Mouse (Mus musculus): ENCODE results near the gene Stk16. TPM values are rescaled to one million over a fixed set of nuclear protein-coding genes. Genes with fewer than 3 reads are reported as not detected.

The Stk16 gene
- total RNA-seq (2017) = 35.5 to 62.5 TPM (median 42.0 TPM) in 3 replicates

DNA sequence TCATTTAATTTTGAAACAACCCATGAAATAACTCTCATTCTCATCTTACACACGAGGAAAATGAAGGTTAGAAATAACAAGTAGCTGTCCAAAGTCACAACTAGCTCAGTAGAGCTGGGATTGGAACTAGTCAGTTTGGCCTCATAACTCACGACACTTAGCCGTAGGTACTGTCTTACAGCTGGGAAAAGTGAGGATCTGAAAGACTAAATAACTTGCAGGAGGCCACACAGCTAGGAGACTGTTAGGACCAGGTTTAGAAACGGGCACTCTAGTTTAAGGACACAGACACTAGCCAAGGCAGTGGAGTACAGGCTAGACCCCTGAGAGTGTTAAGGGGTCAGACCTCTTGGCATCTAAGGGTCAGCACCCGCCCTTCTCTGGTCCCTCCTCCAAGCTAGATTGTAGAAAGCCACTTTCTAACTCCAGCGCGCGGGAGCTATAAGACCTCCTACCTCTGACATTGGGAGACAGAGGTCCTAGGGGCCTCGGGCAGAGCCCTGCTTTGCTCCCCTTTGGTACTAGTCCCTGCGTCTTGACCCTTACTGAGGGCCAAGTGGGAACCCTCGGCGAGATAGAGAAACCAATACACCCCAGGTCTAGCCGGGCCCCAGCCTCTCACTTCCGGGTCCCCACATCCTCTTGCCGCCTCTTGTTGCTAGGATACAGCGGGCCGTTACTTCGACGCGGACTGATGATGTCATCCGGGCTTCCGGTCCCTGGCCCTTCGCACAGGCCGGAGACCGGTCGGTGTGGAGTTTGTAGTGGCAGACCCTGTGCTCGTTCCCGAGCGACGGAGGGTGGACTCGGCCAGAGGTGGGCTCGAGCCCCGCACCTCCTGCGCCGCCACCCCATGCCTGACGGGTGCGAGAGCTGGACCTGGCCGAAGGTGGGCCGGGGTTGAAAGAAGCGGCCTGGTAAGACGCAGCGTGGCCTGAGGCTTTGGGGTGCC is at the start of gene Stk16, which contains the start of gene Glb1l:
Gene Stk16 (plus strand): TSS at position 703 of the 952 bp plus-strand sequence.
Gene Glb1l (minus strand): TSS at position 678 of the 952 bp plus-strand sequence.
- ATAC-seq (replicated peaks; ENCODE audit: insufficient number of reproducible peaks, low FRiP score, low TSS enrichment, poor library complexity, severe bottlenecking) = peak; percentile 90

DNA sequence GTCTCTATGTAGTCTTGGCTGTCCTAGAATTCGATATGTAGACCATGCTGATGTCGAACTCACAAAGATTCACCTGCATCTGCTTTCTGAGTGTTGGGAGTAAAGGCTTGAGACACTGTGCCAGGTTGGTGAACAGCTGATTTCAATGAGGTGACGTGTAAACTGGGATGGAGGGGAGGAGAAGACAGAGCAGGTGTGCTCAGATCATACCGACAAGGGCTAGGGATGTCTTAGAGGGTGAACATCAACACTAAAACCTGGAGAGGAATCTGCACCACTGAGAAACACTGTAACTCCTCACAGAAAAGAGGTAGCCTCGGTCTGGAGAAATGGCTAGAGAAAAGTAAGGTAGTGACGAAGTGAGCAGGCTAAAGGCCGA is 42.6 kb upstream of the Stk16 start:
- ATAC-seq (replicated peaks; ENCODE audit: insufficient number of reproducible peaks, low FRiP score, low TSS enrichment, poor library complexity, severe bottlenecking) = no peak

DNA sequence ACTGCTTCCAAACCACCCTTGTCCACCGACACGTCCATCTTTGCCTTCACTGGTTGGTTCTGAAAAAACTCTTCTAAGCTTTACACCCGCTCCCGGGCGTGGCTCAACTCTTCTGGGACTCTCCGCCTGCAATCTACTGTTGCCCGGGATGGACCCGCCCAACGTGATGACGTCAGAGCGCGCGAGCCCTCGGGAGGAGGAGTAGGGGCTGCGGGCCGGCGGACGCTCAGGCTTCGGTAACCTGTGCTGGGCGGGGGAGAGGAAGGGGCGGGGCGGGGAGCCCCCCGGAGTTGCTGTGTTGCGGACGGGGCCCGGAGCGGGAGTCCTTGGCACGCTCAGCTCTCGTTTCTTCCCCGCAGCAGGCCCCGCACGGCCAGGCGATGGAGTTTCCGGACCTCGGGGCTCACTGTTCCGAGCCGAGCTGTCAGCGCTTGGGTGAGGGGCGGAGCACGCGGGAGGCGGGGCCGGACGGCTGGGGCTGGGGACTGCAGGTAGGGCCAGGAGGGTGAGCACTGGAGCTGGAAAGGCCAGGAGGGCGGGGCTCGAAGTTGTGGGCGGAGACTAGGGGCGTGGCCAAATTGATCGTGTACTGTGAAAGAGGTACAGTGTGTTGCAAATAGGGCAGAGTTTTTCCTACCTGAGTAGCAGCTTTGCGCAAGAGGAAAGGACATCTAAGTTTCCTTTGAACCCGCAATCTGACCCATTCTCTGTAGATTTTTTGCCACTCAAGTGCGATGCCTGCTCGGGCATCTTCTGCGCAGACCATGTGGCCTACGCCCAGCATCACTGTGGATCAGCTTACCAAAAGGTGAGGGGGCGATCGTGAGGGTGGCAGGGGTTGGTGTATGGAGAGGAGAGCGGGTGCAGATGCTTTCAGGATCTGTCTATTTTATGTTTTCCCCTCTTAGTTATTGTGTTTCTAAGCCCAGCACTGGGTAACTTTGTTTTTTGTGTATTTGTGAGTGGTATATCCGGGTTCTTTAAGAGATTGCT is 41.9 kb upstream of the Stk16 start, which contains the start of gene Zfand2b:
Gene Zfand2b (plus strand): TSS at position 175 of the 993 bp plus-strand sequence.
- ATAC-seq (replicated peaks; ENCODE audit: insufficient number of reproducible peaks, low FRiP score, low TSS enrichment, poor library complexity, severe bottlenecking) = peak; percentile 91

DNA sequence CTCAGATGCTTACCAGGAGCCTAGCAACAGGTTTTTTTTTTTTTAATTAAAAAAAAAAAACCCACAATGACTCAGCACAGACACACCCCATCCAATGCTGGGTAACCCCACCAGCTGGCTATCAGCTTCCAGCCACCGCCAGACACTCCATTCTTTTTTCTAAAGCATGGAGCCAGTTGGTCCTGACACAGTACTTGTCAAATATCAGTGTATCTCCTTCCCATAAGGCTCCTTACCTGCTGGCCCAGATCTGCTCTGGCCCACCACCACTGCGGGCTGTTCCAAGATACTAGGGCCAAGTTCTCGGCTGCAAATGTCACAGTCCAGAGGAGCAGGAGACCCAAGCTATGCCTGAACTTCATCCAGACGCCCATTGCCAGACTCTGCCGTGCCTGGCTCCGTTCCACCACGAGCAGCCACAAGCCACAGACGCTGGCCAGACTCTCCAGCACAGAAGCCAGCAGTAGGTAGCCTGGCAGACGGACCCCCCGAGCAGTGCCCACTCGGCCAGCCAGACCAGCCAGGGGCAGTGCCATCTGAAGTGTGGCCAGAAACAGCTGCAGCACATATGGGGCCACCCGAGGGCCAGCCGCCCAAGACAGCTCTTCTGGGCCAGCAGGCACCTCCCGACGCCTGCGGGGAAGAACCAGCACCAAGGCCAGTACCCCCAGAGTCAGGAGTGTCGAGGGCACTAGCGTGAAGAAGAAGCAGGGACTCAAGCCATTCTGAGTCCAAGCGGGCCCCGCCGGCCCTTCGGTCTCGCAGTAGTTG is 31.1 kb upstream of the Stk16 start:
- peak; percentile 27 for ATAC-seq (replicated peaks; ENCODE audit: insufficient number of reproducible peaks, low FRiP score, low TSS enrichment, poor library complexity, severe bottlenecking)

DNA sequence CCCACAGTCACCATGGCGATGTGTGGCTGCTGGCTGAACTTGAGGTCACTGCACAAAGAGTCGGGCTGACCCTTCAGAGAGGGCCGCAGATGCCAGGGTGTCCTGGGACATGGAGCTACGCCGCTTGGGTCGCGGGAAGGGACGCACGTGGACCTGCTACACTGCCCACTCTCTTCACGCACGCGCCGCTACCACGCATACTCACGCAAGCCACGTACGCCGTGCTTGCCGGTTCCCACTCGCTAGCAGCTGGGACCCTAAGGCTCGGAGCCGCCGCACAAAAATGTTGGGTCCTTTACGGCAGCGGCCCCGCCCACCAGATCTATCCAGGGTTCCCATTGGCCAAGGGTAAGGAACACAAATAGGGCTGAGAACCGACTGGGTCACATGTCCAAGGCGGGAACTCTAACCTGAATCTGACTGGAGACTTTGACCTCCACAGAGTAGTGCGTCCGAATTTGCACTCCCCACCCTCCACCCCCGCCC is 30.5 kb upstream of the Stk16 start, which contains the start of gene Abcb6:
Gene Abcb6 (minus strand): TSS at position 288 of the 486 bp plus-strand sequence.
- peak; percentile 87 for ATAC-seq (replicated peaks; ENCODE audit: insufficient number of reproducible peaks, low FRiP score, low TSS enrichment, poor library complexity, severe bottlenecking)

DNA sequence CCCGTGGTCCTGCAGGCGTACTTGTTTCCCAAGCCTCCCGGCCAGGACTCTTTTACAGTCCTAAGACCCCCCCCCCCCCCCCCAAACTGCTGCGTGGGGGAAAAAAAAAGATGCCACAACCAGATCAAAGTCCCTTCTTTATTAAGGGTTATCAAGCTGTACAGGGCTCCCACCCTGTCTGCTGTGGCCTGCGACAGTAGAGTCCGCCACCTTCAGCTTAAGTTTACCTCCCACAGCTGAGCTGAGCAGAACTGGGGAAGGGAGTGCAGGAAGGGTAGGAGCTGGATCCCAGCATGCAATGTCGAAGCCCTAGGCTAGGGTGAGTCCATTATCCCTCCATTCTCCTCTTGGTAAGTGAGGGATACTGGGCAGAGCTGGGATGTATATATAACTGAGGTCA is 29.9 kb upstream of the Stk16 start:
- ATAC-seq (replicated peaks; ENCODE audit: insufficient number of reproducible peaks, low FRiP score, low TSS enrichment, poor library complexity, severe bottlenecking) = no peak

DNA sequence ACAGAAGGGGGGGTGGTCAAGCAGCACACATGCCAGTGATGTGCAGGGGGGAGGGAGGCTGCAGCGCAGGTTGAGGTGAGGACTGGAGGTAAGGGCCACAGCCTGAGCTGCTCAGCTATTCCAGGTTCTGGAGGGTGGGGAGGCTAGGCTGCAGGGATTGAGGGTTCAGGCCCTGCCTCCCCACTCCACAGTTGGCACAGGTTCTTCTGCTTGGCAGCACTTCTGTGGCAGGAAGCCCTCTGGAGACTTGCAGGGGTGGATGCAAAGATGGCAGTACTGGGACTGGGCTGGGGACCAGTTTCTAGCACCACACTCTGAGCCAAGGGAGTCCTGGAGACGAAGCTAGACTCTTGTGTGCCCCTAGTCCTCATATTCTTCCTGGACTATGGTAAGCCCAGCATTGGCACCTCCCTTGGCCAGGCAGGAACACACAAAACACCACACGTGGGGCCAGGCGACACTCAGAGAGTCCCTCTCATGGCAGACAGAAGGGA is 29.2 kb upstream of the Stk16 start:
- no peak for ATAC-seq (replicated peaks; ENCODE audit: insufficient number of reproducible peaks, low FRiP score, low TSS enrichment, poor library complexity, severe bottlenecking)

DNA sequence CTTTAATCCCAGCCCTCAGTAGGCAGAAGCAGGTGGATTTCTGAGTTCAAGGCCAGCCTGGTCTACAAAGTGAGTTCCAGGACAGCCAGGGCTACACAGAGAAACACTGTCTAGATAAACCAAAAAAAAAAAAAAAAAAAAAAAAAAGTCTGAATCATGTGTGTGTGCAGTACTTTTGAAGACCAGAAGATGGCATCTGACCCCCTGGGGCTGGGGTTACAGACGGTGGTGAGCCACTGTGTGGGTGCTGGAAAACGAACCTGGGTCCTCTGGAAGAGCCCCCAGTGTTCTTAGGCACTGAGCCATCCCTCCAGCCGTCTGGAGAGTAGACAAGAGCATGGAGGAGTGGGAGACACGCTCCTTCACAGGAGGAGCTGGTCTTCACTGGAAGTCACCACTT is 28.5 kb upstream of the Stk16 start:
- ATAC-seq (replicated peaks; ENCODE audit: insufficient number of reproducible peaks, low FRiP score, low TSS enrichment, poor library complexity, severe bottlenecking) = no peak

DNA sequence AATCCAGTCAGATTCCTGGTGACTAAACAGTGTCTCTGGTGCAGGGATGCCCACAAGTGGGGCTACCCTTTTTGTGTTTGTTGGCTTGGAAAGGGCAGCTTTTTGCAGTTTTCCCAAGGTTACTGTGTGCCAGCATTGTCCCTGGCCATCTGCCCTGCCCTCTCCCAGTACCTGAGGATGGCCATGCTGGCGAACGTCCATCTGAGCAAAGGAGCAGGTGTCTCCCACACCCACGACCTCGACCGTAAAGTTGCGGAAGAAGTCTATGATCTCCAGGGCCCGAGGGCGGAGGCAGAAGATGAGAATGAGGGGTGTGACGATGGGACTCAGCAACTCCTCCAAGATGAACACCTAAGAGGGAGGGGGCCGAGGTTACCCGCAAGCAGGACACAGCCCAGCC is 25.1 kb upstream of the Stk16 start:
- ATAC-seq (replicated peaks; ENCODE audit: insufficient number of reproducible peaks, low FRiP score, low TSS enrichment, poor library complexity, severe bottlenecking) = no peak

DNA sequence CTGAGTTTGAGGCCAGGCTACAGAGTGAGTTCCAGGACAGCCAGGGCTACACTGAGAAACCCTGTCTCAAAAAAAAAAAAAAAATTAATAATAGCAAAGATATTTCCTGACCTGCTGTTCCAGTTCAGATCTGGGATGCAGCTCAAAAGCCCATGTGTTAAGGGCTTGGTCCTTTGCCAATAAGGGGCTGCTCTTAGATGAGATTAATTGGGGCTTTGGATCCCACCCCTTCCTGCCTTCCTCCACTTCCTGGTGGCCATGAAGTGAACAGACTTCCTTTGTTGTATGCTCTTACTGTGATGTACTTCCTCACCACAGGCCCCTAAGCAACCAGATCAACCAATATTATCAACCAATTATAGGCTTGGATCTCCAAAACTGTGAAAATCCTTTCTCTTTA is 23.5 kb upstream of the Stk16 start:
- ATAC-seq (replicated peaks; ENCODE audit: insufficient number of reproducible peaks, low FRiP score, low TSS enrichment, poor library complexity, severe bottlenecking) = no peak

DNA sequence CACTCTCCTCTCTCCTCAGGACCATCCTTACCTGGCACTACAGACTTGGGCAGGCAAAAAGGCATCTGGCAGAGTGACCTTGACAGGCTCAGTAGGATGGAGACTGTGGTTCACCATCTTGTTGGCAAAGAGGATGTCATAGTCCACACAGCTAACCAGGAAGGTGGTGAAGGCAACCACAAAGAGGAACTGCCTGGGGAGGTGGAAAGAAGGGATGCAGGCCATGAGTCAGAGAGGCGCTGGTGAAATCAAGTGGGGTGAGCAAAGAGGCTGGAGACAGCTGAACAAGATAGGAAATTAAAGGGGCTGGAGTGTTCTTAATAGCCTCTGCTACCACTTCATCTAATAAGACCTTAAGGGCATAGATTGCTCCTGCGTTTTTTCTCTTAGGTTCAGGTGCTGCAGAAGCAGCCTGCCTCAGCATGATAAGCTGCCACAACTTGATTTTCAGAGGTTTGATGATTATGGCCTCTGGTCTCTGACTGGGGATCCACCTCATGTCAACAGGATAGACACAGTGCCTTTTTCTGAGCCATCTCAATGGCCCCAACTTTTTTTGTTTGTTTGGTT is 22.6 kb upstream of the Stk16 start:
- peak; percentile 68 for ATAC-seq (replicated peaks; ENCODE audit: insufficient number of reproducible peaks, low FRiP score, low TSS enrichment, poor library complexity, severe bottlenecking)

DNA sequence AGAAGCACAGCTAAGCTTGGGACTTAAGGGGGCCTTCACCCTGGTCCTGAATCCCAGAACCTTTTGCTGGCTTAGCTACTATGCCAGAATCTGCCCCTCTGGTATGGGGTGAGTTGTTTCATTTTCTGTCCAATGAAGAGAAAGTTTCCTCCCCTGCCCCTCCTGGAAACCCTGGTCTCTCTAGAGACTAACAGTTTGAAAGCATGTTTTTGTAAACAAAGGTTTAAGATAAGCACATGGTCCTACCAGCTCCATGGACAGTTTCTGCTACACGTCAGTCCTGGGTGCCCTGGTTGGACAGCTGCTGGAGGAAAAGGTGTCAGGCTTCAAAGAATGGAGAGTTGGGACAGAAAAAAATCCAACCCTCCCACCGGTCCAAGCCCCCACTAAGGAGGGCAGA is 20.1 kb upstream of the Stk16 start:
- ATAC-seq (replicated peaks; ENCODE audit: insufficient number of reproducible peaks, low FRiP score, low TSS enrichment, poor library complexity, severe bottlenecking) = no peak

DNA sequence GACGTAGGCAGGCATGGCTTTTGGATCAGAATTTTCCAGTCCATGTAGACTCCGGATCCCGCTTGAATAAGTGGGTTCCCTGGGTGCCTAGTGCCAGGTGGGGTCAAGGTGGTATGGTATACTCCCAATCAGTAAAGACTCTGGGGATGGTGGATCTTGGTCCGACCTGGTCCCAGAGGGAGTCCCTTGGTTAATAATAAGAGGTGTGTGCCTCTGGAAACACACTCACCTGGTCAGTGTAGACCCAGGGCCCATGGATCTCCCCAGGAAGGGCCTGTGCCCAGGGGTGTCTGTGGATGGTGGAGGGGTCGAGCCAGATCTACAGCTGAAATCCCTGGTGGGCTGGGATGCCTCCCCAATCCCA is 19.4 kb upstream of the Stk16 start:
- ATAC-seq (replicated peaks; ENCODE audit: insufficient number of reproducible peaks, low FRiP score, low TSS enrichment, poor library complexity, severe bottlenecking) = no peak

DNA sequence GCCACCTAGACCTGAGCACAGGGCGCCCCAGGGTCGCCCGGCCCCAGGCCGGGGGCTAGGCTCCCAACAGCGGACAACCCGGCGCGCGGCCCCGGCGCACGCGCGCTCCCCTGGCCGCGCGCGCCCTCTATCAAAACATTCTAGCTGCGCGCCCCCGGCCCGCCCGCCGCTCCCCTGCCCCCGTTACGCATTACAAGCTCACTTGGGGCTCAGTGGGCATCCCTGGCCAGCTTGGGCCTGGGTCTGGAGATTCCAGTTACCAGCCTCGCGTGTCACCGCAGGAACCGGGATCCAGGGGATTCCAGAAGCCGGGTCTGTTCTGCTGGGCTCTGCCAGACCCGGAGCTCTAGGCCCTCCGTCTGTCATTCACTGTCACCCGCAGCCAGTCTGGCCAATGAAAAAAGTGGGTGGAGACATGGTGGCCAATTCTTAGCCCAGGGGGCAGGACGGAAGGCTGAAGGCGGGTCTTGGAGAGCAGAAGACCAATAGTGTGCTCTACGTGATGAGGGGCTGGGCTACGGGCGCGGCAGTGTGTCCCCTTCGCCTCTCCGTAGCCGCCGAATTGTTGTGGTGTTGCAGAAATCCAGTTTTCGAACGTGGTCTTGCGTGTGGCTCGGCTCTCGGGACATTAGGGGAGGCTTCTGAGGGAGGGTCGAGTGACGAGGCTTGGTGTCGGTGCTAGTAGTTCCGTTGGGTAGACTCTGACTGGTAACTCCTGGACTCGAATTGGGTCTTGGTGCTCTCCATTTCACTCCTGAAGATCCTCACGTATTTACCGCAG is 18.8 kb upstream of the Stk16 start, which contains the start of the genes Ankzf1 and Atg9a:
Gene Ankzf1 (plus strand): TSS at position 530 of the 781 bp plus-strand sequence.
Gene Atg9a (minus strand): TSS at position 575 of the 781 bp plus-strand sequence.
- ATAC-seq (replicated peaks; ENCODE audit: insufficient number of reproducible peaks, low FRiP score, low TSS enrichment, poor library complexity, severe bottlenecking) = peak; percentile 94

DNA sequence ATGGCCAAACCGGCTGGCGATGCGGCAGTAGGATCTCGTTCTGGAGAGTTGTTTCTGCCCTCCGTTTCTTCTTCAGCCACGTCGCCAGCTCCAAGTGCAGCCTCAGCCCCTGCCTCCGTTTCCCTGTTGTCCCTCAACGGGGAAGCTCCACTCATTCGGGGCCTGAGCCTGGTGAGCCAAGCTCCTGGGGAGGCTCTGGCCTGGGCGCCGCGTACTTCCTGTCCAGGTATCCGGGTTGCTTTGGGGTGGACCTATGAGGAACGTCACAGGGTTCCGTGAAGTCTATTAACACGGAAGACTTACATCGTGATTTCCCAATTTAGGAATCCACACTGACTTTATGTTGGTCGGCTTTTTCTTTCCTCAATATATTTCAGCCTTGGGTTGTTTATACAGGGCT is 18.2 kb upstream of the Stk16 start:
- peak; percentile 57; the same call in 1 of the 2 replicates for ATAC-seq (replicated peaks; ENCODE audit: insufficient number of reproducible peaks, low FRiP score, low TSS enrichment, poor library complexity, severe bottlenecking)

DNA sequence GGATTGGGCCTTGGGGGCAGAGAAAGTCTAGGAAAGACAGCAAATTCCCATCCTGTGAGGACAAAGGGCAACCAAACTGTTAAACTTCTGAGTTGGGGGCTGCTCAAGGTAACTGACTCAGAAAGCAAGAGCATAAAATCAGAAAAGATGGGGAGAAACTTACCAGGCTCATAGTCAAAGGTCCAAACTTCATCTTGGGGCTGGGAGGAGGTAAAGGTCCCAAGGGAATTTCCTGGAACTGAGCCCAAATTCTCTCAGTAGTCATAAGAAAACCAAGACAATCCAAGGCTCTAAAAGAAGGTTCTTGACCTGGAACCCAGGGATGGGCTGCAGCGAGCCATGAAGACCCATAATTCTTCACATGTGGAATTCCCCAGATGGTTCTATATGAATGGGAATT is 9.4 kb upstream of the Stk16 start:
- ATAC-seq (replicated peaks; ENCODE audit: insufficient number of reproducible peaks, low FRiP score, low TSS enrichment, poor library complexity, severe bottlenecking) = no peak

All from monocyte, adult 5-6 weeks (primary cell).